Mouse (Mus musculus): ENCODE results near the gene Rap1b.

GRCm38 (mm10) chr10:117878628-117879027 is 32.8 kb upstream of the Rap1b start:
- TF ChIP-seq CTCF (IDR thresholded peaks at IDR 0.05; ENCODE audit: low read depth) (no peak), EP300 (IDR thresholded peaks at IDR 0.05; ENCODE audit: low read depth) (no peak)

Measured in liver, embryonic 14.5 days (tissue).